Mouse (Mus musculus) neutrophil, adult 5-6 weeks (primary cell): ENCODE results near the gene 3110009E18Rik. TPM values are rescaled to one million over a fixed set of nuclear protein-coding genes. Genes with fewer than 3 reads are reported as not detected.

Experiments used
- ATAC-seq: fragments of 151-379, 151-347 bp; 2 replicates; pipeline ENCODE4 v1.8.0; 2017; ENCODE audit warnings: mild to moderate bottlenecking, moderate TSS enrichment; ENCODE audit not compliant: insufficient number of reproducible peaks, poor library complexity, low FRiP score, severe bottlenecking; ENCODE audit errors: extremely low read depth
- total RNA-seq: library from RNA; stranded (forward); fragments of 200-1000 nt; gene quantifications from 2 replicates; pipeline ENCODE4 v1.2.3, GENCODE M21; 2017

3110009E18Rik gene
- total RNA-seq, 1 experiment from 2014 or later = 5.1 TPM

GRCm38 (mm10) chr1:120132376-120132775 is 11.4 kb downstream of the 3110009E18Rik start:
- no peak for ATAC-seq

GRCm38 (mm10) chr1:120135934-120136786 is 15.2 kb downstream of the 3110009E18Rik start:
- no peak for ATAC-seq

DNA sequence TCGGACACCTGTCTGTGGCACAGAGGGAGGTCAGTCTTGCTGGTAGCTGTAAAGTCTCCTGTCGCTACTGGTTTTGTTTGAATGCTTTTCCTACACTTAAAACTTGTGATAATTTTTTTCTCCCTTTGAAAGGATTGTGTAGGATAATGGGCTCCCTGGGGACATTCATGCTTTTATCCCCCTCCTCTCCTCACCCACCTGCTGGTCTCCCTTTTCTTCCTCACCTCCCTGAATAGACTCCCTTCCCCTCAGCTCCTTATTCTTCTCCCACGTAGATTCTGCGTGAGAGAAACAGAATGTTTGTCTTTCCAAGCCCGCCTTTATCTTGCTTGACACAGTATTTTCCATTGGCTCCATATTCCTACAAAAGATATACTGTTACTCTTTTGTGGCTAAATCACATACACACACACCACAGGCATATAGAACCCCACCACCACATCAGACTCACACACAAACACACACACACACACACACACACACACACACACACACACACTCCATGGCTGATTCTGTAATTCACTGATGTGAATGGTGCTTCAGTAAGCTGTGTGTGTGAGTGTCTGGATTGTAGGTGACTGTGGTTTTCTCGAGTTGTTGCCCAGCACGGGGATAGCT is 18.0 kb downstream of the 3110009E18Rik start:
- ATAC-seq = no peak

DNA sequence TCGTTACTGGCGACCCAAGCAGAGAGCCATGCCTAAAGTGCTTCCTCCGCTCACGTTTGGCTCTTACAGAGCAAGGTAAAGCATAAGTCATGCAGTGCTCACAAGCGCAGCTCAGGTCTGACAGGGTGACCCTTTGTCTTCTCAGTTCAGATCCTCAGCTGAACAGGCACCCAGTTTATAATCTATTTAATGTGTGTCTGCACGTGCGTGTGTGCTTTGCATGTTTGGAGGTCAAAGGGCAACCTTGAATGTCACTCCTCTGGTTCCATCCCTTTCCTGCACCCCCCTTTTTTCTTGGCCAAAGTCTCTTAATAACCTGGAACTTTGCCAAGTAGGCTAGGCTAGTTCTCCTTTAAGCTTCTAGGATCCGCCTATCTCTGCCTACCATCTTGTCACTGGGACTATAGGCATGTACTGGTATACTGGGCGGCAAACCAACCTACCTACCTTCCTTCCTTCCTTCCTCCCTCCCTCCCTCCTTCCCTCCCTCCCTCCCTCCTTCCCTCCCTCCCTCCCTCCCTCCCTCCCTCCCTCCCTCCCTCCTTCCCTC is 19.2 kb downstream of the 3110009E18Rik start:
- no peak for ATAC-seq

GRCm38 (mm10) chr1:120142551-120142950 is 21.6 kb downstream of the 3110009E18Rik start:
- no peak for ATAC-seq

DNA sequence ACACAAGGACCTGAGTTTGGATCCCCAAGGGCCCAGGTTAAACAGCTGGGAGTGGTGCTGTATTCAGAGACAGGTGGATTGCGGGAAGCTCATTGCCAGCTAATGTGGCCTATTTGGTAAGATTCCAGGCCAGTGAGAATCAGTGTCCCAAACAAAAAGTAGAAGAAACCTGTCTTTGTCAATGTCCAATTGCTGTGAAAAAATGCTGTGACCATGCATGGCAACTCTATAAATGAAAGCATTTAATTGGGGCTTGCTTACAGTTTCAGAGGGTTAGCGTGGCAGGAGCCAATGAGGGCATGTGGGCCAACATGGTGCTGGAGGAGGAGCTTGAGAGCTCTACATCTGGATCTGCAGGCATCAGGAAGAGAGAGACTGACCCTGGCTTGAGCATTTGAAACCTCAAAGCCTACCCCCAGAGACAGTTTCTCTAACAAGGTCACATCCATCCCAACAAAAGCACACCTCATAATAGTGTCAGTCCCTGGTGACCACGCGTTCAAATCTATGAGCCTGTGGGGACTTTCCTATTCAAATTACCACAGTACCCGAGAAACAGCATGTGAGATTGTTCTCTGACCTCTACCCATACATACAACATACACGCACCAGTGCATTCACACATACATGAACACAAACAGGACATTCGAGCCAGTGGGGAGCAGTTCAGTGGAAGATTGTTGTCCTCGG is 24.7 kb downstream of the 3110009E18Rik start:
- no peak for ATAC-seq

DNA sequence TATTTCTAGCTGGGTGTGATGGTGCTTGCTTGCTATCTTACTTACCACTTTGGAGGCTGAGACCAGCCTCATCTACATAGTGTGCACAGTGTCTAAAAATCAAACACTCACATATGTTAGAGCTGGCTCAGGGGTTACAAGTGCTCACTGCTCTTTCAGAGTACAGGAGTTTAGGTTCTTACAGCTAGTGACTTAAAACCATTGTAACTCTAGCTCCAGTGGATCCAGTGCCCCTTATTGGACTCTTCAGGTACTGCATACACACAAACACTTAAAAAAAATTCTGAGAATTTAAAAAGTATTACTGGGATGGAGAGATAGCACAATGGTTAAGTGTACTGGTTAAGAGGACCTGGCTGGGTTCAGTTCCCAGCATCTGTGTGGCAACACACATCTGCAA is 26.0 kb downstream of the 3110009E18Rik start:
- ATAC-seq = peak; percentile 24; the same call in 1 of the 2 replicates

DNA sequence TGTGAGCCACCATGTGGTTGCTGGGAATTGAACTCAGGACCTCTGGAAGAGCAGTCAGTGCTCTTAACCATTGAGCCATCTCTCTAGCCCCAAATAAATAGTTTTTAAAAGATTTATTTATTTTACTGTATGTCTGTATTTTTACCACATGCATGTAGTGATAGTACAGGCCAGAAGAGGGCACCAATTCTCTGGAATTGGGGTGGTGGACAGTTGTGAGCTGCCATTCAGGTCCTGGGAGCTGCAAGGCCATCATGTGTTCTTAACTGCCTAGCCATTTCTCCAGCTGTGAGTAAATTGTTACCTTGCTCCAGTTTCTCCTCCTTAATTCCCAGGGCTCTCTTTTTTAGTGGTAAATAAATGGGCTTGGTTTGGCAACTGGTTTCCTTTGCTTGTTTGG is 33.2 kb downstream of the 3110009E18Rik start:
- ATAC-seq = peak; percentile 47; the same call in 1 of the 2 replicates

DNA sequence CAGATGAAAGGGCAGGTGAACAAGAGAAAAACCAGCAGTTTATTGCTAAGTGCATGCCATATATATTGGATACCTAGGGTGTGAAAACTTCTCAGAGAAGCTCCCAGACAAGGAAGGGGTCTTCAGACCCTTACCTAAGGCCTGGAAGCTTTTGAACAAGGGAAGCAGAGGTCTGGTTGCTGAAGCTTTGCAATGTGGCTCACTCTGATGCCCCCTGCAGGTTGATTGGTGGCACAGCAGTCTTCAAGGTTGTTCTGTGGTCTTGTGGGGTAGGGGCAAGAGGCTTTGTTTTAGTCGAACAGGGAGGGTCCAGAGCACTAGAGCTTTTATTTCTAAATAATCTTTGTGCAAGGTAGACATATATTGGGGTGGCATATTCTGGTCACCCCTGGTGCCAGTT is 34.3 kb downstream of the 3110009E18Rik start:
- peak; percentile 43; the same call in 1 of the 2 replicates for ATAC-seq

- ATAC-seq = no peak
Measured at GRCm38 (mm10) chr1:120158474-120159127, 37.6 kb downstream of the 3110009E18Rik start.

GRCm38 (mm10) chr1:120161502-120161901 is 40.5 kb downstream of the 3110009E18Rik start:
- ATAC-seq = no peak

- ATAC-seq = peak; percentile 63; the same call in 1 of the 2 replicates
Measured at GRCm38 (mm10) chr1:120162616-120163015, 41.6 kb downstream of the 3110009E18Rik start.

DNA sequence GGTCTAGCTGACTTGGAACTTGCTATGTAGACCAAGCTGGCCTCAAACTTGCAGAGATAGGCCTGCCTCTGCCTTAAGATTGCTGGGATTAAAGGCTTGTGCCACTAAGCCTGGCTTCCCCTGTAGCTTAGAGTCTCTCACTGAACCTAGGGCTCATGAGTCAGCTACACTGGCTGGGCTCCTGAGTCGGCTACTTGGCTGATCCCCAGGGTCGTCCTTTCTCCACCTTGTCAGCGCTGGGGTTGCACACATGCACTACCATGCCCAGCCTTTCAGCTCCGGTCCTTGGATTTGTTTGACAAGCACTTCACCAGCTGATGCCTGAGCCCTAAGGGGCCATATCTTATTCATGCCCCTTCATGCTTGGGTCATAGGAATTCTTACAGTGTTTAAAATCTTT is 47.0 kb downstream of the 3110009E18Rik start:
- no peak for ATAC-seq

DNA sequence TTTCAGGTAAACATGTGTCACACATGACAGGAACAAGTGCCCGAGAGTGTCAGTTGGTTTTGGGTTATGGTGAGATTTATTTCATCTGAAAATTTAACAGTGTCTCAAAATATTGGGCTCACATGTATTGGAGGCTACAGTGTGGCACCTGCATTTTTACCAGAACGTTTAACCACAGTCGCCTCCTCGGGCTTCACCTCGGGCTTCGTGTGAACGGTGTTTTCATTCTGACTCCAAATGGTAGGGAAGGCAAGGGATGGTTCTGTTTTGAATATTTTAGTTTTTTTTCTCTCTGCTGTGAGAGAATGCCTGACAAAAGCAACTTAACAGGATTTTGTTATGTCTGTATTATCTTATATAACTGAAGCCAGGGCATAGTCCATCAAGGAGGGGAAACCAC is 47.7 kb downstream of the 3110009E18Rik start:
- no peak for ATAC-seq

DNA sequence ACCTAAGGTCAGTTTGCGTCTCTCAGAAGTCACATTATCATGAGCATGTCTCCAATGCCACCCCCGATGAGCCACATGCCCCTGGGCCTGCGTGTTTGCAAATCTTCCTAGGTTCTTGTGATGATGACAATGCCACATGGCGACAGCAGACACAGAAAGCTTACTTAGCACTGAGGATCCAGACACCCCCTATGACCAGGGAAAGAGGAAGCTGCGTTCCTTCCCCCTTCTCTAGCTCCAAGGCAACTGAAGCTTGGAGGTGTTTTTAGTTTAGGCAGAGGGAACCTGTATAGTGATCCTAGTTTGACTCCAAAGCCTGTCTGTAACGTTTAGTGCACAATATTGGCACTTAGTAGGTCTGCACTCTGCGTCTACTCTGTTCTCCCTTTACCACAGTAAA is 49.3 kb downstream of the 3110009E18Rik start:
- ATAC-seq = no peak

- ATAC-seq = peak; percentile 64
Measured at GRCm38 (mm10) chr1:120171819-120172521, 51.0 kb downstream of the 3110009E18Rik start.

DNA sequence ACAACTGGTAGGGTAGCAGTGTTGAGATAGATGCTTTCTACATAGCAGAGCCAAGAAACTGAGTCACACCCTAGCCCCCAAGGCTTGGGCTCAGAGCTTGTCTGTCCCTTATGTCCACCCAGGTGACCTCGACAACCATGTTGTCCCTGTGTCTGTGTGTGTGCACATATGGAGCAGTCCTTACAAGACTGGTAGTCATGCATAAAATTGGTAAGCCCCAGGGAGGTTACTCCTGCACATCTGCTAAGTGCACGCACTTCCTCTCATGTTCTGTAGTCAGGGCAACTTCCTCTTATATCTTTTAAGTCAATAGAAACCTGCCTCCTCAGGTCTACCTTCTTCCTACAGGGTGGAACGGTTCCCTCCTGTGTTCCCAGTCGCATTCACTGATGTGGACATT is 54.0 kb downstream of the 3110009E18Rik start:
- ATAC-seq = peak; percentile 86

GRCm38 (mm10) chr1:120176313-120176712 is 55.3 kb downstream of the 3110009E18Rik start:
- no peak for ATAC-seq
